Mouse (Mus musculus): ENCODE measurements around the gene Ccdc9b.

The Ccdc9b gene

DNA sequence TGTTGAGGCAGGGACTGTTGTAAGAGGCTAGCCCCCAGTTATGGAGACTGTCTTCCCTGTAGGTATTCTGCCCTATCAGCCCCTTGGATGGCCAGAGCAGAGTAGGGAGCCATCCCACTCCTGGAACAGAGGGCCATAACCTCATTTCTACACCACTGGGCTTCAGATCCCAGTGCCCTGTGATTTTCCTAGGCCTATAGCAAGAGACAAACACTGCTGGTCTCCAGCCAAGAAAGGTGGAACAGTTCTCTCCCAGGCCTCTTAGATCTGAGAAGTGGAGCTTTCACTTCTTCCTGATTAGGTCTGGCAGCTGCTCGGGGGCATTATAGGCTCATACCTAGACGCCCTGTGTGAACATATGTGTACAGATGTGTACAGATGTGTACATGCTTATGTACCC, 13.8 kb upstream of the Ccdc9b start:
- DNase-seq, result peak; percentile 49 to 64

GRCm38 (mm10) chr2:118775846-118776245, 13.4 kb upstream of the Ccdc9b start:
- DNase-seq, result peak; percentile 76

GRCm38 (mm10) chr2:118775396-118775795, 12.9 kb upstream of the Ccdc9b start:
- peak; percentile 61 to 74 for DNase-seq

GRCm38 (mm10) chr2:118774536-118774935, 12.1 kb upstream of the Ccdc9b start:
- DNase-seq, result no peak

DNA sequence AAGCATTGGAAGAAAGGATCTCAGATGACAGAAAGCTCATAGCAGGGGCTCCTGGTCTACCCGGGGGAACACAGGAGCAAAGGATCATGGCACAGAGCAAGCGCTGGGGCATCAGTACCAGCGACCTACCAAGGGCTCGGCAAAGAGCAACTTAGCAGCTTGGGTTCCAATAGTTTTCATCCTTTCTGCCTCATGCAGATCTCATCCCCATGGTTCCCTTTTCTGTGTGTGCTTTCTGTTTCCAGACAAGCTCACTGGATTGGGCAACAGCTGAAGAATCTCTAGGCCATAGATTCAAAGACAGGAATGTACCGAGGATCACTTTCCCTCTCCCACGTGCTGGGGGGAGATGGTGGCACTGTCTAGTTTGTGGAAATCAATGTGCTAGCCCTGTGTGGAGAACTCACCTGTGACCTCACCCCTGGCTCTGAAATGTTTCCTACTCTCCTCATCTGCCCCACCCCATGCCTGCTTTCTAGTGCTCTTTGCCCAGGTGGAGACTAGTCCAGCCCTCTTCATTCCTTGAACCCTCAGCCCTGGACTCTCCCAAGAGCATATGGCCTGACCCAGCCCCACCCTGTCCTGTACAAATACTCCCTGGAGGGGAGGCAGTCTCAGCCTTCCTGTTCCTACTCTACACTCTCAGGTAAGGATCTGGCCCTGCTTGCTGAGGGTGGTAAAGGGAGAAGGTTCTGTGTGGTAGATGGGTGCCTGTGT, 9.9 kb upstream of the Ccdc9b start, which contains the start of gene Phgr1:
TSS of gene Phgr1 (plus strand) at position 612 of the 717 bp plus-strand sequence.
- no peak for DNase-seq

DNA sequence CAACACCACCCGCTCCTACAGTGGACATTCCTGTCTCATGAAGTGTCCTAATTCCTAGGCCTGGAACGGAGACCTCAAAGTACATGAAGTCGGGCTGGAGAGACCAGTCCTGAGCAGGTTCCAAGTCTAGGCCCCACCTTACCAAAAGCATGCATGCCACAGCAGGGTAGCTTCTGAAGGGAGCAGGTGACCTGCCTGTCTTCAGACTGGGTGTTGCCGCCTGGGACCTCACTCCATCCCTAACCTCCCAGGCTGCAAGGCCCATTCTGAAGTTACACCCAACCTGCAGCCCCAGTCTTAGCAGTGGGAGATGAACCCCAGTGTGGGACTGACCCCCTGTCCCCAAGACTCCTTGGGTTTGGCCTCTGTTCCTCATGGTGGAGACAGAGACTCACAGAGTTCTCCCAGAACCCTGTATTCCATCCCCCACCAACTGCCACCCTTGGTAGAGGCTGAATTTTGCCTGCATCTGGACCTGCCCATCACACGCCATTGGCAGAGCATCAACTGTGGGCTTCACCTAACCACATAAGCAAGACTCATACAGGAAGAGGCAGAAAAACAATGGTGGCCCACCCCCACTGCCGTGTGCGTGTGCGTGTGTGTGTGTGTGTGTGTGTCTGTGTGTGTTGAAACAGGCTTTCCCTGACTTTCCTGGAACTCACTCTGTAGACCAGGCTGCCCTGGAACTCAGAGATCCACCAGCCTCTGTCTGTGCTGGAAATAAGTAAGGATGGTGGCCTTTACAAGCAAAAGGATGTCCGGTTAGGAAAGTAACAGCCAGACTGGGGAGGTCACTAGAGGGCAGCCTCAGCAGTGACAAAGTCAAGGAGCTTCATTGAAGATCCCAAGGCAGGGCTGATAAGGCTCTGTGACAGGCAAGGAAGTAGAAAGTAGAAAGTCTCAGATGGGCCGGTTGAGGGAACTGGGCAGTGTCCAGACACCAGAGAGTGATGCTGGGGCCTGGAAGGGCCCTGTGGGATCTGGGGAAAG, 3.9 kb upstream of the Ccdc9b start:
- no peak for DNase-seq

- DNase-seq, result no peak
Measured at GRCm38 (mm10) chr2:118764875-118765274, 2.4 kb upstream of the Ccdc9b start.

DNA sequence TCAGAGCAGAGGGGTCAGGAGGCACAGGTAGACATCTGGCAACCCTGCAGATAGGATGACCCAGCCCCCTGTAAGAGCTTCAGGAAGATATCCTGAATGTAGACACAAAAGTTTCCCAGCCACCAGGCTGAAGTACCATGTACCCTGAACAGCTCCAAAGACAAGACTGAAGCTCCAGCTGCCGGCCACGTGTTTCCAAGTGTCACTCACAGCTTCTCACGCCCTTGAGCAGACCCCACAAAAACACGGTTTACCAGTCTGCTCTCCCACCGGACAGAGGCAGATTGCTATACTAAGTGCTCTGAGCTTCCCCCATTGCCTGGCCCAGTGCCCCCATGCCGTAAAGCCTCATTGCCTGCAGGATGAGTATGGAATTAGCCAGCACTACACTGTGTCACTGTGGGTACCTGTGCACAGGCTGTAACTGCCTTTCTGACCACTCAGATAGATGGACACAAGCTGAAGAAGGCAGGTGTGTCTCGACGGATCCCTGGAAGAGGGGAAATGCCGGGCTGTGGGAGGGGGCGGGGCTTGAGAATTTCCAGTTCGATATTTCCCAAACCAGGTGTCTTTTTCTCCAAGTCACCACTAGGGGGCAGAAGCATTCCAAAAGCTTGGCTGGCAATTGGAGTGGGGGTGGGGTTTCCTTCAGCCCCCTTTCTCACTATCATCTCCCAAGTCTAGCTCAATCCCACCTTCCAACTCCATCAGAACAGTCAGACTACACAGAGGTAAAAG, 1.8 kb upstream of the Ccdc9b start:
- peak; percentile 82 to 87 for DNase-seq

DNA sequence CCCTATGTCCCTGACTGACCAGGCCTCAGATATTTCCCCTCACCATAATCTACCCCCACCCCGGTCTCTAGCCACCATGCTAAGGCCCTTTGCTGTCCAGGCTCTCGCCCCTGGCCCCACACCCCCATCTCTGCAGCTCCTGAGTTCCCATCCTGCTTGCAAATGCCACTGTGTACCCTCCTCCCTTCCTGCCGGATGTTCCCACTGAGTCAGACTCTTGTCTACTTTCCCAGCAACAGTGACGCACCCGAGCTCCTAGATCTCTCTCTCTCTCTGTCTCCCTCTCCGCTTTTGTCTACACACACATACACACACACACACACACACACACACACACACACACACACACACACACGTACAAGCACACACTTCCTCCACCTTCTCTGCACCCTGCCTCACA, 1.0 kb upstream of the Ccdc9b start:
- DNase-seq, result no peak

DNA sequence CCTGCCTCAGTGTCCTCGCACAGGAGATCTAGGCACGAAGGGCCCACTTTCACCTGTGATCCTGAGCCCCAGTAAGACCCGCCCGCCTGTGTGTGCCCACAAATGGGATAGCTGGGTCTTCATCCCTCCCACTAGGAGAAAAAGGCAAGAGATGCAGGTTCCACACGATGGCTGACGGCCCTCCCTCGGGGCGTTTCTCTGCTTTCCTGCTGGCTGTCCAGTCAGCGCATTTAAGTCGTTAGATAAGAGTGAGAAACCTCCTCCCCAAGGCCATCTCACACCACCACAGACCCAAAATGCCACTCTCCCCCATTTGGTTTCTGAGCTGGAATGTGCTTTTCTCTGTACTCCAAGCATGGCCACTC, 305 bp upstream of the Ccdc9b start:
- no peak for DNase-seq

GRCm38 (mm10) chr2:118761358-118761757, 1.1 kb downstream of the Ccdc9b start:
- no peak for DNase-seq

DNA sequence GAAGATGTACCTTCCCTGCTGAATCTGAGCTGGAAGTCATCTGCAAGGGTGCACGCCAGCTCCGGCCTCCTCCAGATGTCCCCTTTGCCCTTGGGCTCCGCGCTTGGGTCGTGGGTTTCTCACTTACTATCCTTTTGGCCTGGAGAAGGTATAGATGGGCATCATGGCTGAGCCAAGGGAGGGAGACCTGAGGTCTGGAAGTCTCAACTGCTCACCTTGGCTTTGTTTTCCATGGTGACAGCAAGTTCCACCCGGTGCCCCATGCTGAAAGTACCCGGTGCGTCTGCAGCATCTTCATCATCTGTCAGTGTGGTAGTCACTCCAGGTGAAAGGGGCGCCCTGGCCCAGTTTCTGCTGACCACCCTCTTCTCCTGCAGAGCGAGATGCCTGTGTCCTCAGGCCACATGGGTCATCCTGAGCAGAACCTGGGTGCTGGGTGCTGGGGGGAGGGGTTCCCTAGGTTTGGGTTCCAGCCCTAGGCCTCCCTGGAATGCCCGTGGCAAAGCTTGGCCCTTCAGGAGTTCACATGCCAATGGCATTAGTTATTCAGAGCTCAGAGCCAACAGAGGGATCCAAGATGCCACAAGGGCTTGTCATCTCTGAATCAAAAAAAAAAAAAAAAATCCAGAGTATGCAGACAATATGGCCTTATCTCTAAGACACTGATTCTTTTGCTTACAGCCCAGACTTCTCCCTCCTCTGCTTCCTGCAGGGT, 2.0 kb downstream of the Ccdc9b start:
- DNase-seq, result no peak

DNA sequence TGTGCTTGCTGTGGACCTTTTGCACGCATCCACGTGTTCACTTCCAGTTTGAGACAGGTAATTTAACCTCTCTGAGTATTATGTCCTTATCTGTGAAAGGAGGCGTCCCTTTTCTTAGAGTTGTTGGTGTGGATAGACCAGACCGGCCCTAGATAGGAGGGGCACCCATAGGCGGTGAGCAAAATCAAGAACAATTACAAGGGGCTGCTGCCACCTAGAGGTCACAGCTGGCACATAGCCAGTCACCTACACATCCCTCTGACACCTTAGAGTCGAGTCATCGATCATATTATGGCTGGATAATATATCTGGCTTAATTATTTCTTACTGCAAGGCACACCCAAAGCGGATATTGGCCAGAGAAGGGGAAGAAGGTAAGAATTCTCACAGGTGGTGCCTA, 2.6 kb downstream of the Ccdc9b start:
- DNase-seq, result peak; percentile 66 to 78

- no peak for DNase-seq
Measured at GRCm38 (mm10) chr2:118756103-118756502, 6.4 kb downstream of the Ccdc9b start.

GRCm38 (mm10) chr2:118755407-118755806, 7.1 kb downstream of the Ccdc9b start:
- no peak for DNase-seq

GRCm38 (mm10) chr2:118754143-118754542, 8.3 kb downstream of the Ccdc9b start:
- DNase-seq, result no peak

DNA sequence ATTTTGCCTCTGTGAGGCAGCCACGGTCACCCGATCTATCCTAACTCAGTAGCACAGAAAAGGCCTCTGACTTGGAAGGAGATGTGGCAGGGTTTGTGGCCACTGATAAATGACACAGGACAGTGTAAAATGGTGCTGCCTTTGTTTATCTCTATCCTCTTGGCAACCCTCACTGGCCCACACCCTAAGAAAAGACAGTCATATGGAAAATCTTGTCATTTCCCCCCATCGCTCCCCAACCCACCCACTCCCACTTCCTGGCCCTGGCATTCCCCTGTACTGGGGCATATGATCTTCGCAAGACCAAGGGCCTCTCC, 9.7 kb downstream of the Ccdc9b start:
- no peak for DNase-seq

GRCm38 (mm10) chr2:118751896-118752791, 10.3 kb downstream of the Ccdc9b start:
- DNase-seq, result no peak

- DNase-seq, result no peak
Measured at GRCm38 (mm10) chr2:118750476-118750875, 12.0 kb downstream of the Ccdc9b start.

- DNase-seq, result no peak
Measured at GRCm38 (mm10) chr2:118749341-118749884, 13.0 kb downstream of the Ccdc9b start.

DNA sequence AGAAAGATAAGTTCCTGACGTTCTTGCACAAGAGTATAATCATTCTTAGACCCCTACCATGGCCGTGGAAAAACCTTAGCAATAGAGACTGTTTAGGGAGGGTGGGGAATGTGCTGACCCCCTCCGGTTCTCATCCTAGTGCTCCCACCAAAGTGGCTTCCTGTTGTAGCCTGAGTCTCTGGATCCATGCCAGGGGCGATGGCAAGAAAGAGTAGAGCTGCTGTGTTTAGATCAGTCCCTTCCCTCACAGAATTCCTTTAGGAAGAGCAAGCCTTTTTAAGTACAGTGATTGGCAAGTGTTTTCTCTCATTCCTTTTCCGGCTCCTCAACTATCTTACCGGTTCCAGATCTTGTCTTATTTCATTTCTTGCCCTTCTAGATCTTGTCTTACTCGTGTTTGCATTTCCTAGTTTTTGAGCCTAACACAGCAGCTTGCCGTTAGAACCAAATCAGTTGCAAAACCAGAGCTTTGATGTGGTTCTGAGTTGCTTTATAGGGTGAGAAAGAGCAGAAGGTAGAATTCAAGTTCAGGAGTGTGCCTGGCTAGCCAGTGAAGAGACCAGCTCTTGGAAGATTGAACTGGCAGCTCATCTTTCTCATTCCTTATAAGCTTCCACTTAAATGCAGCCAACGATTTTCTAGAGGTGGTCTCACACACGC, 15.0 kb downstream of the Ccdc9b start:
- DNase-seq, result peak; percentile 65 to 72
